Mouse (Mus musculus): ENCODE data around the gene Polr3h.
"Not testable (repeated sequence)": the region's sequence is repeated elsewhere in the genome, so short reads cannot be mapped to it uniquely, and the experiment has no call there.

Polr3h gene

DNA sequence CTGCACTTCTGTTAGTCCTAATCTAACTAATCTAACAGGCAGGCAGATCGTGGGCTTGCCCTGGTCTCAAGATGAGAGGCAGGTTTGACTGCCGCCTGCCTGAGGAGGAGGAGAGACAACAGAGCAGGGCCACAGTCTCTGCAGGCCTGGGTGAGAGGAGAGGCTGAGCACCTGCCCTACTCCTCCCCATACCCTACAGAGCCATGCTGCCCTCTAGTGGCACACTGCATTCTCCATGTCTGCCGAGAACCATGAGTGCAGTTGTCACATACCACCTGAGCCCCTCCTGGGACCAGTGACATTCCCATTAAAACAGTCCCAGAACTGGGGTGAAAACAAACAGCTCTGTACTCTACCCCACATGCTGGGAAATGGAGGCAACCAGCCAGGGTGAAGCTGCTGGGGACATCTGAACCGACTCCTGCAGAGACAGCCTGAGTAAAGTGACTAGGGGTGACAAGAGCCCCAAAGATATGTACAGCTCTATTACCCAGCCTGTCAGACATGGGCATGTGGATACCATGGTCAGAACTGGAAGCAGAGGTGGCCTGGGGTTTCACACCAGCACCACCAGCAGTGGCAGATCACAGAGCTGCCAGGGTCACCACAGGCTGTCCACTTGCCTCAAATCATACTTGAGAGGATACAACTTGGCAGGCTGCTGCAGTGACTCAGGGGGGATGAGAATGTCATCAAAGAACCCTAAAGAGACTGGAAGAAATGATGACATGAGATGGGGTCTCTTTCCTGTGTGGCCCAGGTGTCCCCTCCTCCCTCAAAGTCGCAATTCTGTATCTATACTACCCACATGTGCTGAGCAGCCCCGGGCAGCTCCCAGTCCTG, 8.2 kb downstream of the Polr3h start:
- DNase-seq (ENCODE audit: low read depth in 2 of 2, low spot score in 2 of 2): peak; percentile 54 to 69

DNA sequence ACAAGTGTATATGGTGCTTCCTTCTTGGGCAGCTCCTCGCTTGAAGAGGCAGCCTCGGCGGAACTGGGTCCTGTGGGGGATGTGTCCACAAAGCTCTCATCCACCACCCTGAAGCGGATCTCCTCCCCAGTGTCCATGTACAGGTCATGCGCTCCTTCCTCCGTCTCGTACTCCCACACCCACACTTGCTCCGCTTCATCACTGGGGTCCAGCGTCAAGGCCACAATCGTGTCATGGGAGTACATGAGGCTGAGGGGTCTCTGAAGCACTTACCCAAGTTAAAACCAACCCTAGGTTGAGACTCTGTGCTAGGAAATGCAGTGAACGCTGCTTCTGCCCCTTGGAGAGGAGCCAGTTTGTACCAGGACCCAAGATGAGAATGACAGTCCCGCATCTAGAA, 8.8 kb downstream of the Polr3h start:
- no peak for DNase-seq (ENCODE audit: low read depth in 2 of 2, low spot score in 2 of 2)

DNA sequence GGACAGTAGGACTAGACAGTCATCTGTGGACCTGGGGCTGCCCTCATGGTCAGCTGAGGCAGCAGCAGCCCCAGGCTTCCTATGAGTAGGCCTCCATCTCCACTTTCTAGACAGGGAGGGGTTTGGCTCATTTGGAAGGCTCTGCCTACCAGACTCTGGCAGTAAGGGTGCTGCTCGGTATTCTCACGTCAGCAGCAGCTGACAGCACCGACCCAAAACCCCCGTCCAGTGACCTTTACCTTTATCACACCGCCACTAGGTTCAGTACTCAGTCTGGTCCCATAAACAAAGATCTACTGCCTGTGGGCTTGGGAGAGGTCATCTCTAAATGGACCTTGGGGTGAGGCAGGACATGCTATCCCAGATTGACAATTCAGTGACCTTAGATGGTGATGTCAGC, 10.4 kb downstream of the Polr3h start:
- DNase-seq (ENCODE audit: low read depth in 2 of 2, low spot score in 2 of 2): no peak

DNA sequence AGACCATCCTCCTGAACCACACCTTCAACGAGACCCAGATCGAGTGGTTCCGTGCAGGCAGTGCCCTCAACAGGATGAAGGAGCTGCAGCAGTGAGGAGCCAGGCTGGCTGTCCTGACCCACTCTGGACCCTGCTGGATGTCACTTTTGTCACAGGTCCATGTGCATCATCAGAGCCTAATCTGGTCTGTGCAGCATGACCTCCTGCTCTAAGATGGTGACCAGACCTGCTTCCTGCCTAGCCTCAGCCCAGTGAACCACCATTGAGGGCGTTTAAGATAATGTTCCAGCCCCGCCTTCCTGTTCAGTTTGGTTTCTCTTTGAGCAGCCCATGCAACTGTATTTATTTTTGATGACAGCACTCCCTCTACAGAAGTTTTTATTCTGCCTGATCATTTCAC, 11.4 kb downstream of the Polr3h start:
- DNase-seq (ENCODE audit: low read depth in 2 of 2, low spot score in 2 of 2): no peak

DNA sequence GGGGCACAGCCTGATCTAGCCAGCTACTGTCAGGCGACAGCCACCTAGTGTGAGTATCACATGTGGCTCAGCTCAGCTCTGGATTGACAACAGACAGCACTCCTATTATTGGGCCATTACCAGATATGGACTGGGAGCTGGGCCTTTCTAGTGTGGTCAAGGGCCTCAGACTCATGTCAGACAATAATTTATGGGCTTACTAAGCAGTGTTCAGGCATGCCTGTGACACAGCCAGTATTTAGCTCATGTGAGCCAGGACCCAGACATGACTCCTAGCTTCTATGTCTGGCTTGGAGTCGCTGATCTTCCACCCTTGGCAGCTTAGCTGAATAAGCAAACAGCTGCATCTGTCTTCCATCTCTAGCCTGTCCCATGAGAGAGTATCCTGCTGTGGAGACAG, 13.5 kb downstream of the Polr3h start:
- no peak for DNase-seq (ENCODE audit: low read depth in 2 of 2, low spot score in 2 of 2)

DNA sequence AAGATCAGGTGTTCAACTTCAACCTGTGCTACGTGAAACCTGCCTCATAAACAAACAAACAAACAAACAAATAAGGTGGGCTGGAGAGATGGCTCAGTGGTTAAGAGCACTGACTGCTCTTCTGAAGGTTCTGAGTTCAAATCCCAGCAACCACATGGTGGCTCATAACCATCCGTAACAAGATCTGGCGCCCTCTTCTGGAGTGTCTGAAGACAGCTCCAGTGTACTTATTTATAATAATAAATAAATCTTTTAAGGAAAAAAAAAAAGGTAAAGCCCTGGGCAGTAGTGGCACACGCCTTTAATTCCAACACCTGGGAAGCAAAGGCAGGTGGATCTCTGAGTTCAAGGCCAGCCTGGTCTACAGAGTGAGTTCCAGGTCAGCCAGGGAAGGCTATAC, 17.3 kb downstream of the Polr3h start:
- not testable (repeated sequence) for DNase-seq (ENCODE audit: low read depth in 2 of 2, low spot score in 2 of 2)

DNA sequence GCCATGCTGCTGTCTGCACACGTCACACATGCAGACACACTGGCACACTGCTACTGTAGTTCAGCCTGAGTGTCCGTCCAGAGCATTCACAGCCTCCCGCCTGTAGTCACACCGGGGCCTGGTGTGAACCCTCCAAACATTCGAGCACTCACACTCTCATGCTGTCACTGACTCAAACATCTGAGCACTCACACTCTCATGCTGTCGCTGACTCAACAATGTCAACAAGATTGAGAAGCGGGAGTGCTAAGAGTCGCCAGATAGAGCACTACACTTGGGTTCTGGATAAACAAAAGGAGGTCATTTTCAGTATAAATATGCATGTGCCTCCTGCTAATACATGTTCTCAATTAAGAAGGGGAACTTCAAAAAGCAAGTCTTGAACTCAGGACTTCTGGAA, 18.1 kb downstream of the Polr3h start:
- DNase-seq (ENCODE audit: low read depth in 2 of 2, low spot score in 2 of 2): no peak

DNA sequence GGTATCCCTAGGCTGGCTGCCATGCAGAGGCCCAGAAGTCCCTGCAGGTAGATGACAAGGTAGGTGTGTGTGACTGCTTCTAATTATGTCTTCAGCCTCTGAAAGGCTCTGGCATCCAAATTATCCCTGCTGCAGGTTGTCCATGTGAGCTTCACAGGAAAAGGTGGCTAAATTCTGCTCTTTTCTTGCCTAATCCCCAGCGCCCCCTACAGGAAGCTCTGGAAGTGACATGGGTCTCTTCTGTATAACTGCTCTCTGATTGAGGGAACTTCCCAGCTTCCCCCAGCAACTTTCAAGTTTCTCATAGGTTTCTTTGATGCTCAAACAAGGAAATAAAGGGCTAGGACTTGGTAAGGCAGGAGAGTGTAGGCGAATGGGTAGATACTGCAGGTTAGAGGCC, 21.1 kb downstream of the Polr3h start:
- DNase-seq (ENCODE audit: low read depth in 2 of 2, low spot score in 2 of 2): peak; percentile 62 to 80

DNA sequence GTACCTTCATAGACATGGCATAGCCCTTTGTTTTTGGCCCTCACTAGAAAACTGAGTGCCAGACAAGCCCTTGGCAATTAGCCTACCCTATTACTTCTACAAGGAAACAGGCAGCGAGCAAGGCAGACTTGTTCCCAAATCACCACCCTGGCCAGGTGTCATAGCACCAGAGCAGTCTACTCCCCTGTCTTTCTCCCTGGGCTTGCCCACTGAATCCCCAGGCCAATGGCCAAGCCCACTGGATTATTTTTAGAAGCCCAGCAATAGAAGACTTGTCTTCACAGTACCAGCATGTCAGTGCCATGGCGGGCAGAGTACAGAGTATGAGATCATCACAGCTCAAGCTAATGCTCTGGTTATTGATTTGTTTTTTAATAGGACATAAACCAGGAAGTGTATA, 27.3 kb downstream of the Polr3h start:
- no peak for DNase-seq (ENCODE audit: low read depth in 2 of 2, low spot score in 2 of 2)

DNA sequence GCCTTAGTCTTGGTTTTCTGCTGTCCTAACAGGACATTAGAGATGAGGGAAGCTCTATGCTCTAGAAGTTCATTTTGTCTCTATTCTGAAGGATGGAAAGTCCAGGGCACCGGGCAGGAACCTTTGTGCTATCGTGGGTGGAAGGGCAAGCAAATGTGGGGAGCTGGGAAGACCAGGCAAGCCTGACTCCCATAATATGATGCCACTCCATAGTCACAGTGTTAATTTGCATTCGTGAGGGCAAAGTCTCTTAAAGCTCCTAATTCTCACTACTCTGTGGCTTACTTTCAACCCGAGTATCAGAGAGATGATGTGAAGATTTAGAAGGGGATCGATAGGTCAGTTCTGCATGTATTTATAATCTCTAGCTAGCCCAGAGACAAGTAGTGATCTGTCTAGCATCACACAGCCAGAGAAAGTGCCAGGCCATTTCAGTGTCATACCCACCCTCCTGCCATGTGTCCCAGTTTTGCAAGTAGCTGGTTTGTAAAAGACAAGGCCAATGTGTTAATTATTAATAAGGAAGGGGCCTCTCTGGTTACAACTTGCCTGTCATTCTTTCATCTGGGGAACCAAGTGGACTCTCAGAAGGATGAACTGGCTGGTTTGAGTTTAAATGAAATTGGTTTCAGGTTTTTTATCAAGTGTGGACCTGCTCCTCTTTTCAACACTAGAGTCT, 28.3 kb downstream of the Polr3h start:
- no peak for DNase-seq (ENCODE audit: low read depth in 2 of 2, low spot score in 2 of 2)

DNA sequence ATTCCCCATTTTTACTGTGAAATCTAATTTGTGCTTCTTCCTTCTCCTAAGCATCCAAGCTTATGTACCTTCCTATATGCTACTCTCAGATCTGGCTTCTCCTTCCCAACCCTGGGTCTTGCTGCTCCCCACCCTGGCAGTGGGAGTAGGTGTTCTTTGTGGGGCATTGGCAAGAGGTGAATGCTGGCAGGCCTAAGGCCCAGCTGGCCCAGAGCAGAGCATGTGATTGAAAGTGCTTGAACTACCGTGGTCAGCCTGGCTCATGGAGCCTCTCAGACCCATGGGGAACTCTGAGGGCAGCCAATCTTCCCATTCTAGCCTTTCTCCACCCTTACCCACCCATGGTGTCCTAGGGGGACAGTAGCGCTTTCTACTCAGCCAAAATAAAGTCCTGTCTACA, 29.6 kb downstream of the Polr3h start:
- DNase-seq (ENCODE audit: low read depth in 2 of 2, low spot score in 2 of 2): no peak

DNA sequence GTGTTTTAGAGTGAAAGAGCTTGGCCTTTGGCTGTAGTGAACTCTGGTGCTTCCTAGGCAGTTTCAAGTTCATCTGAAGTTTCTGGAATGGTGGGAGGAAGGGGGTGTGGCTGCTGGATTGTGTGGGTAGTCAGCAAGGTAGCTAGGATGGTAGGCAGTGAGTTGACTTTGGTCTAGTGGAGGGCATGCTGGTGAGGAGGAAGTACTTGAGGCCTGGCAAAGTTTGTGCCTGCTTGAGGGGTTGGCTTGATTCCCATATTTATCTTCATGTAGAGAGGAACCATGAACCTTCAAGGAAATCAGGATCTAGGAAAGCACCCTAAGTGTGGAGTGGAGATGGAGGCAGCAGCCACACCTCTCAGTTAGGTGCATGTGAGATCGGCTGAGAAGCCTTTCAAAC, 32.0 kb downstream of the Polr3h start:
- no peak for DNase-seq (ENCODE audit: low read depth in 2 of 2, low spot score in 2 of 2)

DNA sequence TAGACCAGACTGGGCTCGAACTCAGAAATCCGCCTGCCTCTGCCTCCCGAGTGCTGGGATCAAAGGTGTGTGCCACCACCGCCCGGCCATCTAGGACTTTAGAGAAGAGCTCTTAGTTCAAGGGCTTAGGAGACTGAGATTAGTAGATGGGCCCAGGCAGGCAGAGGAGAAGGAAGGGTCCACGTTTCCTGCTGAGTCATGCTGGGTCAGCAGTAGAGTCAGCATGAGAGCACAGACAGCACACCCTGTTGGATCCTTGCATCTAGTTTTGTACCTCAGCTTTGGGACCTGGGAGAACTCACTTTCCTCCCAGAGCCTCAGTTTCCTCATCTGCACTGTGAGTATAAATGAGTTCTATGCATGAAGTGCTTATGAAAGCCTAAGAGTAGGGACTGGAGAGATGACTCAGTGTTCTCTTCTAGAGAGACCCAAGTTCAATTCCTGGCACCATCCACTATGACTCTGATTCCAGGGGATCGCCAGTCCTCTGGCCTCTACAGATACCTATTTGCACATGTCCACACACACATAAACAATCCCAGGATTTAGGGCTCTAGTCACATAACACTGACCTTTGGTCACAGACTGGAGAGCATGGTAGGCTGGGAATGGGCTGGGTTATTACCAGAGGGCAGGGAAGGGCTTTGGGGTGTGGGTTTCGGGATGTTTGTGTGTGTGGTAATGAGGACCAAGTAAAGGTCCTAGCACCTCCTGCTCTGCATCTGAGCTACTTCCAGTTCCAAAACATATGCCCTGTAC, 34.0 kb downstream of the Polr3h start:
- no peak for DNase-seq (ENCODE audit: low read depth in 2 of 2, low spot score in 2 of 2)

DNA sequence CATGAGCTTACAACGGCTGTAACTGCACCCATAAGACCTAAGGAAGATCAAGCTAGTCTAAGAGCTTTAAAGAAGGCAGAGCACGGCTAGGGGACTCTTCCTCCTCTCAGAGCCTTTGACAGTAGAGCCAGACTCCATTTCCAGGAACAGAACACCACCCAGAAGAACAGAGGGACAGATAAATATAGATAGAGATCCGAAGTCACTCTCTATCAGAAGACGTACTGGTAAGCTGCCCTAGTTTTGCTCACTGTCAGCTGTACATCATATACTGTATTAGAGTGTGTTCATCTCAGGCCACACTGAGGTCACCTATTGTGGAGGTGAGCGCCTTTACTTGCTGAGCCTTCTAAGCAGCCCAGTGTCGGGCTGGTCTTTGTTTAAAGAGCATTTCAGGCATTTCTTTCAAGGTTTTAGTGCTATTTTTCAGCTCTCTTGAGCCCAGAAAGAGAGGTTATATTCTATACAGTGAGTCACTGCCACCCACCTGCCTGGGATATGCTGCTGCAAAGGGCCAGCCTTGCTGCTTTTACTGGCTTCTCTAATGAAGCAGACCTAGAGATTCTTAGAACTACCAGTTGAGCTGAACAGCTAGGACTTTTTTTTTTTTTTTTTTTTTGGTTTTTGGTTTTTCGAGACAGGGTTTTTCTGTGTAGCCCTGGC, 34.8 kb downstream of the Polr3h start:
- no peak for DNase-seq (ENCODE audit: low read depth in 2 of 2, low spot score in 2 of 2)

DNA sequence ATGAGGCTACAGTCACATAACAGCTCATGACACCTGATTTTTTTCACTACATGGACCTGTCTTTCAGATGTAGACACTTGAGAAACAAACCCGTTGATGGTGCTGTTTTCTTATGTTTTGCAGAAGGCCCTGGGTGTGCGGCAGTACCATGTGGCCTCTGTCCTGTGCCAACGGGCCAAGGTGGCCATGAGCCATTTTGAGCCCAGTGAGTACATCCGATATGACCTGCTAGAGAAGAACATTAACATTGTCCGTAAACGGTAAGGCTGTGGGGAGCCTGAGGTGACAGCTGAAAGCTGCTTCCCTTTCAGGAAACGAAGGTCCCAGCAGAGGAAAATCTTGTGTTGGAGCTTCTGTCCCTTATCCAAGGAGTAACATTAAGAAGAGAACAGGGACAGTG, 36.9 kb downstream of the Polr3h start:
- no peak for DNase-seq (ENCODE audit: low read depth in 2 of 2, low spot score in 2 of 2)

DNA sequence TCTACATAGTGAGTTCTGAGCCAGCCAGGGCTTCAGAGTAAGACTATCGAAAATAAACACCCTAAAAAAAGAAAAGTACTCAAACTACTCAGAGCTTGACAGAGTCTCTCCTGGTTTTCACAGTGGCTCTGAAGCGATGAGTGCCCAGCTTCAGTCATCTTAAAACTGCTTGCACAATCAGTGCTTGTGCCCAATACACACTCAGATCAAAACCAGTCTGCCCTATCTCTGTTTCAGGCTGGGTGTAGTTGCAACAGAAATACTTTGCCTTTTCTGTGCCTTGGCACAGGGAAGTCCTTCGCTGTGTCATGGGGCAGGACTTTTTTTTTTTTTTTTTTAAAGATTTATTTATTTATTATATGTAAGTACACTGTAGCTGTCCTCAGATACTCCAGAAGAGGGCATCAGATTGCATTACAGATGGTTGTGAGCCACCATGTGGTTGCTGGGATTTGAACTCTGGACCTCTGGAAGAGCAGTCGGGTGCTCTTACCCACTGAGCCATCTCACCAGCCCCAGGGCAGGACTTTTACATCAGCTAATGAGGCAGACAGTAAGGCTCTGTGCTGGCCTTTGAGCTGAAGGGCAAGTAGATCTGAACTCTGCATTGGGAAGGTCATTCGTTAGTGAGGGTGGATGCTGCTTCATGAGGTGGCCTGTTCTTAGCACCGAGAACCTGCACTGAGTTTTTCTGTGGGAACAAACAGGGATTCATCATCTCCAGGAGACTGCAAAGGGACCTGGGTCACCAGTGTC, 39.1 kb downstream of the Polr3h start:
- no peak for DNase-seq (ENCODE audit: low read depth in 2 of 2, low spot score in 2 of 2)

DNA sequence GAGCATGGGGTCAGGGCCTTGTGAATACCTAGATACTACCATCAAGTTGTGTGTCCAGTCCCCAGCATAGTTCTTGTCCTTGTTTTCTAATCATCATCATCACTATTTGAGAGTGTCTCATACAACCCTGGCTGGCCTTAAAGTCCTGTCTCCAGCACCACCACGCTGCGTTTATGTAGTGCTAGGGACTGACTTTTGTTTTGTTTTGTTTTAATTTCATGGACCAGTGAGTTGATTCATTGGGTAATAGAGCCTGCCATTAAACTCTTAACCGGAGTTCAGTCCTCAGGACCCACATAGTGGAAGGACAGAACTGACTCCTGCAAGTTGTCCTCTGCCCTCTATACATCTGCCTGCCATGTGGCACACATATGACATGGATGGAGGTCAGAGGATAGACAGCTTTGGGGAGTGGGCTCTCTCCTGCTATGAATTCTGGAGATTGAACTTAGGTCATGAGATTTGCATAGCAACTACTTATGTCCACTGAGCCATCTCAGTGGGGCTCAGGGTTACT, 40.6 kb downstream of the Polr3h start:
- DNase-seq (ENCODE audit: low read depth in 2 of 2, low spot score in 2 of 2): no peak

DNA sequence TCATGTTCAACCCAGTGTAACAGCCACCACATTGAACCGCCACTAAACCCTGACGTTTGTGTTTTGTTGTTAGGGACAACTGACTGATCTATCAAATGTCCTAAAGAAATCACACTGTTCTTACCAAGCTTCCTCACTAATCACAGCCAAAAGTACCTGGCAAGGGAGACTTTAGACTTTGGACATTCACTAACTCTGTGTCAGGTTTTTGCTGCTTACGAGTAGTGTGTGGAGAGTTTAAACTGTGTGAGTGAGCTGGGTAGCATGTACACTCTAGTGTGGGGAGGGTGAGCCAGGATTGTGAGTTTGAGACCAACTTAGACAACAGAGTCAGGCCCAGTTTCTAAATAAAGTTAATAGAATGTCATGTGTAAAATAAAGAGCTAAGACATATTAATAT, 43.7 kb downstream of the Polr3h start:
- DNase-seq (ENCODE audit: low read depth in 2 of 2, low spot score in 2 of 2): no peak

DNA sequence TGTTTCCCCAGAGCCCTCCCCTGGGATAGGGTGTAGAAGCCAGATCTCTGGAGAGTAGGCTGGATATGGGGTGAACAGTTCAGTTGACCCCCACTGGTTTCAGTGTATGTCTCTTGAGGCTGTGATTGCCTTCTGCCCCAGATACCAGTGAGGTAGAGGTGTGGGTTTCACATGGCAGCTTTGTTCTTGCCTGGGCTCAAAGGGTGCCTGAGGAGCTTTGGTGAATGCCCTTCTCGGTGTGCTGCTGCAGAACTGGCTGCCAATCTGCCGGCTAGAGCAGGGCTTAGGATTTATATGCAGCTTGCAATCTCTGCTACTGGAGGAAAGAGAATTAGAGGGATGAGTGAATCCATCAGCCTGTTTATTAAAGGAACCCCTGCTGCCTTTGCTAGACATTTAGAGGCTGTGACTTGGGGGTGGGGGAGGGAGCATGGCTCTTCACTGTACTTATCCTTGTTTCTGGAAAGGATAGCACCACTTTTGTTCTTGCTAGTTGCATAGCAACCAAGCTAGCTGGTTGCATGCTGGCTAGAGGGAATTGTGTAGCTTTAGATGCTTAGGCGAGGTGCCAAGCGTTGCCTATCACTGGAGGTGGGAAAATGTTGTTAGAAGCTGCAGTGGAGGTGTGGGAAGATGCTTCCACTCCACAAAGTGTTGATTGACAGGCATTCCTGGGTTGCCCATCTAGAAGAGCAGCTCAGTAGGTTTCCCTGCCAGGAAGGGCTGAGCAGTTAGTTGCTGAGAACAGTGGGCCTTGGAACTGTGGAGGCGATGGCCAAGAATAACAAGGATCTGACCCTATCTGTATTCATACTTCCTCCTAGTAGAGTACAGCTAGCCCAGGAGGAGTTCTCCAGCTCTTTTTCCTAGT, 46.3 kb downstream of the Polr3h start:
- no peak for DNase-seq (ENCODE audit: low read depth in 2 of 2, low spot score in 2 of 2)
